Mouse (Mus musculus): ENCODE data around the gene Sec14l3.

Sec14l3 gene

GRCm38 (mm10) chr11:4060866-4061575, 3.6 kb upstream of the Sec14l3 start:
- DNase-seq (ENCODE audit: low spot score), result no peak

DNA sequence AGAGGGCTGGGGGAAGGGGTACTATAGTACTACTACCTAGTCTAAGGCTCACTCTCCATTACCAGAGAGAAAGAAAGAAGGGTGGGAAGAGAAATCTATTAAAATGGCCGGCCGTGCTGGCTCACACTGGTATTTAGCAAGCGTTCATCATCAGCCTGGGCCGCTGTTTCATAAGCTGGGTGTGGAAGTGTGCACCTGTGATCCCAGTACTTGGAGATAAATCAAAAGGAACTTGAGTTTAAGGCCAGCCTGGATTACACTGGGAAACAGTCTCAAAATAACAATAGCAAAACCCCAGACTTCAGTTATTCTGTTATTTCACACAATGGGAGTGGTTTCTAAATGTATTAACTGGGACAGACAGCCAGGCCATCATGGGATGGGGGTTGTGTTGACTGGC, 2.1 kb upstream of the Sec14l3 start:
- DNase-seq (ENCODE audit: low spot score), result no peak

DNA sequence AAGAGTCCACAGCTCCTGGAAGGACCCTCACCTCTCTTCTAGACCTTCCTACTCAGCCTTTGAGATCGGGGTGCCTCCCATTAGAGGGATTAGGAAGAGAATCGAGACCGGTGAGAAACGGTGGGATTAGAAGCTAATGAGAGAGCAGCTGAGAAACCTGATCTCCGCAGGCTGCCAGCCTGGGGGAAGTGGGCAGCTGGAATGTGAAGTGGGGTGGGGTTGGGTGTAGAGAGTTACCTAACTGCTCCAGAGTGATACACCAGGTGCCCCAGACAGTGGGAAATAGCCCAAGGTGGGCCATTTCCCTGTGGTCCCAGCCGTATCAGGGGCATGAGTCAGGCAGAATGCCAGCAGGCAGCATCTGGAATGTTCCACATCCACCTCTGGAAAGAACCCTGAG, 1.7 kb upstream of the Sec14l3 start:
- no peak for DNase-seq (ENCODE audit: low spot score)

- no peak for DNase-seq (ENCODE audit: low spot score)
Measured at GRCm38 (mm10) chr11:4069664-4070063, 5.0 kb downstream of the Sec14l3 start.

- peak; percentile 76 for DNase-seq (ENCODE audit: low spot score)
Measured at GRCm38 (mm10) chr11:4076633-4077032, 12.0 kb downstream of the Sec14l3 start.

DNA sequence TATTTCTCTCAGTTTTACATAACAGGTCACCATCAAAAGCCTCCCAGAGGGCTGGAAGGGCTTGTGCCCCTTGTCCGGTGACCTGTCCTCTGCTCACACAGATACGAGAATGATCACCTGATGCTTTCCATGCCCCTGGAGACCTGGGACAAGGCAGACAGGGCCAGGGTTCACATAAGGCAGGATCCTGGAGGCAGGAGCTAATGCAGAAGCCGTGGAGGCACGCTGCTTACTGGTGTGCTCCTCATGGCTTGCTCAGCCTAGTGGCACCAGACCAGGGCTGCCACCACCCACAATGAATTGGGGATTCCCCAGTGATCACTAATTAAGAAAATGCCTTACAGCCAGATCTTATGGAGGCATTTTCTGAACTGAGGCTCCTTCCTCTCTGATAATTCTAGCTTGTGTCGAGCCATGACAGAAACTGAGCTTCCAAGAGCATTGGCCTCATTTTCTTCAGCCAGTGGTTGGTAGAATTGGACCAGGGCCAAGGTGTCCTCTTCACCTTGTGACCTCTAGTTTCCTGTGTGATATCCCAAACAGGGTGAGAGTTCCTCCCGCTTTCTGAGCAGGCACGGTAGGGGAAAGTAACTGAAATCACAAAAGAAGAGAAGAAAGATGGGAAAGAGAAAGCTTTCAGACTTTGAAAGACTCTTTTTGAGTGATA, 13.8 kb downstream of the Sec14l3 start:
- DNase-seq (ENCODE audit: low spot score), result no peak

- peak; percentile 74 for DNase-seq (ENCODE audit: low spot score)
Measured at GRCm38 (mm10) chr11:4080219-4080618, 15.6 kb downstream of the Sec14l3 start.

DNA sequence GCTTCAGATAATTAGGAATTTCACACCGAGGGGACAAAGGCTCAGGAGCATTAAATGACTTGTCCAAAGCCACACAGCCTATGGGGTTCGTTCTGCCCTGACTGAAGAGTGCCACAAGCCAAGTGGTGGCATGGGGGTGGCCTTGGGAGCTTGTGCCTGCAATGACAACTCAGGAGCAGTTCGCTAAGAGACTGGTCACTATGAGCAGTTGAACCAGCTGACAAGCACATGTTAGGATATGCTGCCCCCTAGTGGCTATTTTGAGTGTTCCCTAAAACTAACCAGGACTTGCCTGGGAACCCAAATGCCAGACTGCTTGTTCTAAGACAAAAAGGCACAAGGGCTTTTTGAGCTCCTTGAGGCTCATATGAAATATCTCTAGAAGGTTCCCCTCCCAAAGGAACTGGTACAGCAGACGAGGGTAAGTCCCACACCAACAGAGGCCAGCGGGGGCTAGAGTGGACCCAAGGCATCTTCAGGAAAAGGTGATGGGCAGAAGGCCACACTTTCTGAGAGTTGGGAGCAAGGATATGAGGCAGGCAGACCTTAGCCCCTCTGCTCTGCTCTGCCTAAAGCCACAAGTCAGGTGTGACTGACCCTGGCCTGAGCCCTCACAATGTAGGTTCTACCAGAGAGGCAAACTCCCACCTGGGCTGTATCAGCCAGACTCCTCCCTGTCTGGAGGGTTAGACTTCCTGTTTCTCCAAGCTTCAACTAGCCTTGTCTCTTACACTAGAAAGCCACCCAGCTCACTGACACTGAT, 18.9 kb downstream of the Sec14l3 start:
- peak; percentile 87 for DNase-seq (ENCODE audit: low spot score)

GRCm38 (mm10) chr11:4086246-4086645, 21.6 kb downstream of the Sec14l3 start:
- no peak for DNase-seq (ENCODE audit: low spot score)

DNA sequence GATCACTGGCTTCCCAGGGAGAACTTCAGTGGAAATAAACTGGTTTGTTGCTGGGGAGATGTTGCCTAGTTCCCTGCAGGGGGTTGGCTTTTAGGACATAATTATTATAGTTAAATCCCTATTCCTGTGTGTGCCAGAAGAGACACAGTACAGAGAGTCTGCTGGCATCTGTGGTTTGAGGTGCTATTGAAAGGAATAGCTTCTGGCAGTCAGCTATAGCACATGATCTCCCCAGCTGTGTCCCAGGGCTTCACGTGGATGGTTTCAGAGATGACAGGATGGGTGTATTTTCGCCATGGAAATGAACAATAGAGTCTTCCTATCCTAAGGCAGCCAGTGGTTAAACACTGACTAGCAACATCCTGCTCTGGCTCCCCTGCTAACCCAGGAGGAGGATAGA, 22.6 kb downstream of the Sec14l3 start:
- DNase-seq (ENCODE audit: low spot score), result no peak

DNA sequence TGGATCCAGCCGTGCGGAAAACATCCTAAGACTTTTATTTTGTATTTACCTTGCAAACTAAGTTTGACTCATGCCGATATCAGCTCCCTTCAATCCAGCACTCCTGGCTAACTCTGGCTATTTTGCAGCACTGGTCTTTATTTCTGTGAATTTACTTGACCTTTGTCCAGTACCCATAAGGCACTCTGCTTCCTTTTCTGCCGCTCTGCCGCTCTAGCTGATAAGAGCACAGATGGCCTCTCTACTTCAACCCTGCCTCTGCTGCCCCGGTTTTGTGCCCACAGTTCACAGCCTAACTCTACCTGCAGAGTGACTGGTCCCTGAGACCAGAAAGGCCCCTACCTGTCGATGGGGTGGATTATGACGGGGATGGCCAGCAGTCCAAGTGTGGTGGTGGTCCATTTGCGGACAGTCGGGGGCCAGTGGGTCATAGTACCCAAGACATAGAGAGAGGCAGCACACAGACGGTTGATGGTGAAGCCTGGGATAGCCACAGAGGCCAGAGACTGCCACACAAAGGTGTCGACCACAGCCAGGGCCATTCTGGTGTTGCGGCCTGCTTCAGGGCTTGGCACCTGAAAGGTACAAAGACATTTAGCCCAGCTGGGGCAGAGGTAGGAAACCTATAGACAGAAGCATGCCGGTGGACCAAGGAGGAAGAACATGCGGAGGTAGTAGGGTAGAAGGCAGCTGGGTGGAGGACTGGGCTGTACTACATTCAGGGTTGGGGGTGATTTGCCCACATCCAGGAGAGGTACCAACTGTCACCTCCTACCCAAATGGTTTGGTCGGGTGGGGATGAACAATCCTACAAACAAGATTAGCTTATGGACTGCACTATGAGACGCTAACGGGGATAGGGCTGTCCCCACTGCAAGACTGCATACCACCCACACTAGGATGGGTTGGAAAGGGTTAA, 29.1 kb downstream of the Sec14l3 start:
- DNase-seq (ENCODE audit: low spot score), result no peak

DNA sequence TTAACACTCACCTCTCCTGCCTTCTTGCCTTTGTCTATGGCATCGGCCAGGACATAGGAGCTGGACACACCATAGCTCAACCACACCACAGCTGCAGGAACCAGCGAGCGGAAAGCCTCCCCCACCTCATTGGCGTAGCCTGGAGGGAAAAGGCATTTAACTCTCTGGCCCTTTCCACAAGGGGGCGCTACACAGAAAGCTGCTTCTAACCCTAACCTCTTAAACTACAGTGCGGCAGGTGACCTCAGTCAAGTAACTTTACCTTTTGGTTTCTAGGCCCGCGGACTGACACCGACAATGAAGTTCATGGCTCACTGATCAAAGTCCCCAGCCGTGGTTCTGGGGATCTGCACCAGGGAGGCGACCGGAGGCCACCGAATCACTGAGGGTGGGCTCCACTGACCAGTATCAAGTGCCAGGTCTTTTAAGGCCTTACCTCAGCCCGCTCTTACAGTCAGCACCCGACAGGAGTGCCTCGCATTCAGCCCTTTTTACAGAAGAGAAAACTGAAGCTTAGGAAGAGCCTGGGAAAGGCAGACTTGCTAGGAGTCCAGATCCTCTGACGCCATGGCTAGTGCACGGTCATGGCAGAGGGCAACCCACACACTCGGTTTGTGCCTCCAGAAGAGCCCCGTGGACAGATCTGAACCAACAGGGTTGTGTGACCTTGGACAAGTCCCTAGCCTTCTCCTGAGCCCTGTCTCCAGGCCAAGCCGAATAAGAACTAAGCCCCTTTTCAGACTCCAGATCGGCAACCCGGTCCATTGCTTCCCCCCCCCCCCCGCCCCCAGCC, 29.9 kb downstream of the Sec14l3 start:
- peak; percentile 87 for DNase-seq (ENCODE audit: low spot score)

DNA sequence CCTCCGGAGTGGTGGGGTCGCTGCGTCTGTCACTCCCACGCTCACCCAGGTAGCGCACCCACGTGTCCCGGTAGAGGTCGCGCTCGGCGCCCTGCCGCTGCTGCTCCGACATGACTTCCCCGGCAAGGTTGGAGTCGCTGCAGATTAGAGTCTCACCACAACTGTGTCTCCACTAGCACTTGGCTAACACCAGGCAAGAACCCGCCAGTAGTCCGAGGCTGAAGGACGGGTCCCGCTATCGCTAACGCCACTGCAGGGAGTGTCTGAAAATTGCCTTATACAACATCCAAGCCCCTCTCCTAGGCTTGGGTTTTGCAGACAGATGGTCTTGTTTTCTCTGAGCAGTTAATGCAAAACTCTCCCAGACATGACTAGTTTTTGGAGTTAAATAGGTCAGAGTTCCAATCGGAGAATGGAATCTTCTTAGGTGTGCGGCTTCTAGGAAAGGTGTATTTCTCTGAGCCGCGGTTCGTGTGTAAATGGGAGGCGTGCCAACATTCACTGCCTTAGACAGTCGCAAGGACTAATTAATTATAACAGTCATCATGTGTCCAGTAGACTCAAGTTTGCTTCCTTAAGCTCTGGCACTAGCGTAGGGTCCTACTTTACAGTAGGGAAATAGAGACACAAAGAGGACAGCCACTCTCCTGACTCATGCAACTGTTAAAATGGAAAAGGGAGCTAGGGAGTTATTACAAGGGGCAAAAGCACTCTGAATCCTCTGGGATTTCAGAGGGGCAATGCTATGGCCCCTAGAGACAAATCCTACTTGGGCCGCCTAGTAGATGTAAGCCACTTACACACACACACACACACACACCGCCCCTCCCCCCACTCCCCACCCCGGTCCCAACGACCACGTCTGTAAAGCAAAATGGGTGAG, 30.8 kb downstream of the Sec14l3 start, which contains the start of gene Mtfp1:
TSS of gene Mtfp1 (minus strand) at position 275 of the 883 bp plus-strand sequence.
- DNase-seq (ENCODE audit: low spot score), result peak; percentile 81

- DNase-seq (ENCODE audit: low spot score), result peak; percentile 100
Measured at GRCm38 (mm10) chr11:4096054-4096984, 31.7 kb downstream of the Sec14l3 start.

- DNase-seq (ENCODE audit: low spot score), result peak; percentile 13
Measured at GRCm38 (mm10) chr11:4097091-4097621, 32.5 kb downstream of the Sec14l3 start.

DNA sequence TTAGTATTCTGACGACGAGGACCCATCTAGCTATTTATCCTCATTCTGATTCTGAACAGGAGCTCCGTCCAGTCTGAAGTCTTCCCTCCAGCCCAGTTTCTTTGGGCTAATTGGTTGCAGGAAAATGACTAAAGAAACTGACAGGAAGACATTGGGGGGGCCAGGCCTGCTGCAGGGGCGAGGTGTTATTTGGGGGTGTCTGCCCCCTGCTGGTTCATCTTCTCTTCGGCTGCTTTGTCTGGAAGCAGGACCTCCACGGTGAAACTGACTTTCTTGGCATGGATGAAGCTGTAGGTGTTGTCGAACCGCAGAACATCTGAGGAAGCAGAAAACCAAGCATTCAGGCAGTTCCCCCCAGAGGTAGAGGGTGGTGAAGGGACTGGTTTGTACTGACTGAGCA, 33.5 kb downstream of the Sec14l3 start:
- DNase-seq (ENCODE audit: low spot score), result no peak

DNA sequence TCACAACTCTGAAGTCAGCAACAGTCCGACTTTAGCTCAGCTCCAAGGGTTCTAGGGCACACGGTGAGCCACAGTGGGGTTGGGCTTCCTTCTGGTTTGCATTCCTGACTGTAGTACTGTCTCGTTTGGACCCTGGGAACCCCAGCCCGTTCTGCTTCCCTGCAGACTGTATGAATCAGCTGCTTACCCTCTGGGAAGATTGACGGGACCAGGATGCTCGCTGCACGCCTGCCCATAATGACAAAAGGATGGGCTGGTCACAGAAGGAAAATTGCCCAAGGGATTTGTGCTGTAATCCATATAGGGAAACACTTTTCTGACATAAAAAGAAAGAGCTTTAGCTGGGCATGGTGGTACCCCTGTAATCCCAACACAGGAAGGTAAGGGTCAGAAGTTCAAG, 34.2 kb downstream of the Sec14l3 start:
- DNase-seq (ENCODE audit: low spot score), result no peak

DNA sequence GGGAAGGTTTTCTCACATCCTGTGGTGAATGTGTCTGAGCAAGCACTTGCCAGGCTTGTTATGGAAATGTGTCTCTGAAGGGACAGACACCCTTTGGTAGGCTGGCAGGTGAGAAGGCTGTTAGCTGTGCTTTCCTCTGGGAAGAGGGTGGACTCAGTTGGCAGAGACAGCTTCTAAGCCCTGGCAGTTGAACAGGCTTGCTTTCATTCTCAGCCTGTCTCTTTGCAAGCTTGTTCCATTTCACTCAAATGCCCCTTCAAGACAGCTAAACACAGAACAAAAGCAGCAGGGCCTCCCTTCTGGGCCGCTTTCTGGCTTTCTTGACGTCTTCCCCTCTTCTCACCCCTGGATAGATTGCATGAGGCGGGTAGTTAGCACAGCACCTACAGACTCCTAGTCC, 34.8 kb downstream of the Sec14l3 start:
- DNase-seq (ENCODE audit: low spot score), result no peak

- no peak for DNase-seq (ENCODE audit: low spot score)
Measured at GRCm38 (mm10) chr11:4101851-4102250, 37.2 kb downstream of the Sec14l3 start.
